Mouse (Mus musculus) lung, postnatal 0 days (tissue): ENCODE measurements around the gene Otud1. TPM values are rescaled to one million over a fixed set of nuclear protein-coding genes. Genes with fewer than 3 reads are reported as not detected.

Experiments
- ATAC-seq: fragments of 200-750 bp; cut with Nextera tagmentation; 2 replicates; pipeline ENCODE4 v1.8.0; 2017; ENCODE audit warnings: moderate library complexity
- DNase-seq: peaks from one replicate; pipeline ENCODE4 v3.0.0-alpha.2; 2016; ENCODE audit warnings: low spot score
- H3K27ac ChIP-seq: fragments of 300-500 bp; sonication (generic); 2 replicates; pipeline ENCODE4 v1.5.1; 2014; ENCODE audit warnings: antibody characterized with exemption, mild to moderate bottlenecking, low read length, mixed read lengths
- H3K27me3 ChIP-seq: fragments of 300-500 bp; sonication (generic); replicated peaks from 2 replicates; pipeline ENCODE4 v1.6.1; 2014; ENCODE audit warnings: low read length, mixed read lengths; ENCODE audit not compliant: insufficient read depth
- H3K36me3 ChIP-seq: fragments of 300-500 bp; sonication (generic); 2 replicates; pipeline ENCODE4 v1.6.1; 2014; ENCODE audit warnings: low read length, mixed read lengths; ENCODE audit not compliant: insufficient read depth
- H3K4me1 ChIP-seq: fragments of 300-500 bp; sonication (generic); 2 replicates; pipeline ENCODE4 v1.6.1; 2014; ENCODE audit warnings: antibody characterized with exemption, low read depth, low read length, mixed read lengths; ENCODE audit not compliant: insufficient read depth
- H3K4me2 ChIP-seq: fragments of 300-500 bp; sonication (generic); replicated peaks from 2 replicates; pipeline ENCODE4 v1.6.1; 2014; ENCODE audit warnings: low read depth, mild to moderate bottlenecking, low read length, moderate library complexity, mixed read lengths
- H3K4me3 ChIP-seq: fragments of 300-500 bp; sonication (generic); 2 replicates; pipeline ENCODE4 v1.5.1; 2014; ENCODE audit warnings: low read depth, low read length
- H3K9ac ChIP-seq: fragments of 300-500 bp; sonication (generic); replicated peaks from 2 replicates; pipeline ENCODE4 v1.6.1; 2014; ENCODE audit warnings: low read depth, mild to moderate bottlenecking
- H3K9me3 ChIP-seq: fragments of 300-500 bp; sonication (generic); 2 replicates; pipeline ENCODE4 v1.6.1; 2016; ENCODE audit warnings: low read length, mixed read lengths
- CTCF ChIP-seq: IDR thresholded peaks from 2 replicates; pipeline ENCODE4 v1.5.1; 2016; ENCODE audit warnings: antibody characterized with exemption, mild to moderate bottlenecking
- EP300 ChIP-seq: IDR thresholded peaks from 2 replicates; pipeline ENCODE4 v1.6.1; 2016; ENCODE audit warnings: antibody characterized with exemption, mild to moderate bottlenecking, control low read depth
- WGBS: fragments of 180-500 bp; shearing (Covaris S2); extraction: QIAGEN DNeasy Blood & Tissue Kit; methylation state at CpG from one replicate; pipeline ENCODE4 v1.1.7; 2014; 5-methylcytosine and 5-hydroxymethylcytosine counted together
- polyA plus RNA-seq: library from polyadenylated mRNA; unstranded; fragments of >200 nt; fragmentation: Nextera tagmentation; extraction: Ambion mirVana; gene quantifications from 2 replicates; pipeline ENCODE4 v1.2.1, GENCODE M21; 2015

The Otud1 gene
- polyA plus RNA-seq, 1 experiment from 2014 or later: 7.8 TPM

GRCm38 (mm10) chr2:19630544-19630943 lies 27.0 kb upstream of the Otud1 start:
- TF ChIP-seq EP300: no peak
- H3K27me3 ChIP-seq: no peaks in the 10 kb centered on the region
- no peaks in the 10 kb centered on the region for H3K36me3 ChIP-seq
- no peak overlapping the region for H3K4me2 ChIP-seq
- H3K9ac ChIP-seq: no peak overlapping the region
- H3K4me3 ChIP-seq: no peak overlapping the region
- DNase-seq (no peak), ATAC-seq (no peak)
- no peak overlapping the region for H3K27ac ChIP-seq
- H3K4me1 ChIP-seq: no peaks in the 10 kb centered on the region
- no peaks in the 10 kb centered on the region for H3K9me3 ChIP-seq
- WGBS: 76% methylated on average over 1 of the region's 1 CpGs

GRCm38 (mm10) chr2:19633406-19633920 lies 24.1 kb upstream of the Otud1 start:
- H3K4me3 ChIP-seq: no peak overlapping the region
- 55% methylated on average over 2 of the region's 2 CpGs for WGBS
- H3K4me1 ChIP-seq: no peaks in the 10 kb centered on the region
- H3K36me3 ChIP-seq: no peaks in the 10 kb centered on the region
- H3K27ac ChIP-seq: no peak overlapping the region
- no peak for DNase-seq
- TF ChIP-seq CTCF (no peak), EP300 (no peak)
- H3K9ac ChIP-seq: no peak overlapping the region
- no peak for ATAC-seq
- no peak overlapping the region for H3K4me2 ChIP-seq
- no peaks in the 10 kb centered on the region for H3K9me3 ChIP-seq
- no peaks in the 10 kb centered on the region for H3K27me3 ChIP-seq

GRCm38 (mm10) chr2:19645182-19645581 lies 12.4 kb upstream of the Otud1 start:
- no peak for DNase-seq
- no peak overlapping the region for H3K4me2 ChIP-seq
- no peak overlapping the region for H3K4me3 ChIP-seq
- ATAC-seq: no peak
- no peak overlapping the region for H3K27ac ChIP-seq
- no peak for TF ChIP-seq CTCF
- TF ChIP-seq EP300: no peak
- H3K9ac ChIP-seq: no peak overlapping the region
- H3K36me3 ChIP-seq: no peaks in the 10 kb centered on the region
- 34% methylated on average over 2 of the region's 2 CpGs for WGBS
- no peaks in the 10 kb centered on the region for H3K9me3 ChIP-seq
- no peaks in the 10 kb centered on the region for H3K27me3 ChIP-seq
- no peaks in the 10 kb centered on the region for H3K4me1 ChIP-seq

GRCm38 (mm10) chr2:19646144-19646543 lies 11.4 kb upstream of the Otud1 start:
- ATAC-seq (no peak), DNase-seq (no peak)
- no peaks in the 10 kb centered on the region for H3K27me3 ChIP-seq
- H3K36me3 ChIP-seq: no peaks in the 10 kb centered on the region
- no peak for TF ChIP-seq CTCF
- no peak for TF ChIP-seq EP300
- no peak overlapping the region for H3K27ac ChIP-seq
- H3K9ac ChIP-seq: no peak overlapping the region
- no peaks in the 10 kb centered on the region for H3K9me3 ChIP-seq
- WGBS: 51% methylated on average over 4 of the region's 4 CpGs
- H3K4me3 ChIP-seq: no peak overlapping the region
- no peaks in the 10 kb centered on the region for H3K4me1 ChIP-seq
- H3K4me2 ChIP-seq: no peak overlapping the region

GRCm38 (mm10) chr2:19646910-19647309 lies 10.6 kb upstream of the Otud1 start:
- Histone ChIP-seq H3K27ac (no peak overlapping the region), H3K9ac (no peak overlapping the region), H3K4me1 (no peaks in the 10 kb centered on the region), H3K36me3 (no peaks in the 10 kb centered on the region), H3K27me3 (no peaks in the 10 kb centered on the region), H3K4me3 (no peak overlapping the region), H3K4me2 (no peak overlapping the region), H3K9me3 (no peaks in the 10 kb centered on the region)
- DNase-seq (peak; percentile 77), ATAC-seq (peak; percentile 87)
- no peak for TF ChIP-seq CTCF
- TF ChIP-seq EP300: peak; percentile 52
- WGBS: 3% methylated on average over 1 of the region's 1 CpGs

- Histone ChIP-seq H3K4me2 (peak overlapping the region; percentile 85), H3K9ac (no peak overlapping the region), H3K36me3 (no peaks in the 10 kb centered on the region), H3K27ac (no peak overlapping the region), H3K4me1 (no peaks in the 10 kb centered on the region; the same call in 1 of the 2 replicates), H3K9me3 (no peaks in the 10 kb centered on the region), H3K27me3 (no peaks in the 10 kb centered on the region), H3K4me3 (no peak overlapping the region)
- WGBS: 29% methylated on average over 5 of the region's 5 CpGs
- TF ChIP-seq EP300 (no peak), CTCF (no peak)
- DNase-seq: no peak
- no peak for ATAC-seq
Observed at GRCm38 (mm10) chr2:19656436-19656835, 1.1 kb upstream of the Otud1 start.
